Mouse (Mus musculus) ES-Bruce4 (cell line): ENCODE results near the gene Ckap5. TPM values are rescaled to one million over a fixed set of nuclear protein-coding genes. Genes with fewer than 3 reads are reported as not detected.

Source experiments
- H3K27ac ChIP-seq: 2 replicates; pipeline ENCODE4 v1.5.1; 2012; ENCODE audit warnings: low read length, inconsistent platforms; ENCODE audit not compliant: insufficient read depth
- H3K27me3 ChIP-seq: 2 replicates; pipeline ENCODE4 v1.6.1; 2012; ENCODE audit warnings: mild to moderate bottlenecking, low read length, inconsistent platforms; ENCODE audit not compliant: control insufficient read depth, poor library complexity, insufficient read depth, severe bottlenecking
- H3K36me3 ChIP-seq: 2 replicates; pipeline ENCODE4 v1.6.1; 2012; ENCODE audit warnings: inconsistent platforms, mild to moderate bottlenecking, low read length, moderate library complexity; ENCODE audit not compliant: control insufficient read depth, poor library complexity, insufficient read depth, severe bottlenecking
- H3K4me1 ChIP-seq: one replicate; pipeline ENCODE4 v1.8.1; 2011; ENCODE audit warnings: low read length; ENCODE audit not compliant: control insufficient read depth, insufficient read depth
- H3K4me3 ChIP-seq: 2 replicates; pipeline ENCODE4 v1.5.1; 2011; ENCODE audit warnings: low read depth, mild to moderate bottlenecking, low read length
- H3K9ac ChIP-seq: 2 replicates; pipeline ENCODE4 v1.6.1; 2012; ENCODE audit warnings: low read depth, mild to moderate bottlenecking, inconsistent platforms; ENCODE audit not compliant: poor library complexity, severe bottlenecking
- H3K9me3 ChIP-seq: replicated peaks from 2 replicates; pipeline ENCODE4 v1.6.1; 2012; ENCODE audit warnings: mild to moderate bottlenecking, low read length, inconsistent platforms; ENCODE audit not compliant: control insufficient read depth, poor library complexity, insufficient read depth, severe bottlenecking
- CTCF ChIP-seq: IDR thresholded peaks from one replicate; pipeline ENCODE4 v1.8.1; 2011; ENCODE audit warnings: low read depth, low read length
- EP300 ChIP-seq: IDR thresholded peaks from 2 replicates; pipeline ENCODE4 v1.6.1; 2011; ENCODE audit warnings: low read depth, low read length; ENCODE audit not compliant: insufficient read depth
- POLR2A ChIP-seq: IDR thresholded peaks from one replicate; pipeline ENCODE4 v1.8.1; 2011; ENCODE audit warnings: low read length; ENCODE audit not compliant: insufficient read depth
- polyA plus RNA-seq: library from polyadenylated mRNA; stranded (reverse); fragments of >200 nt; gene quantifications from 2 replicates; pipeline ENCODE4 v1.2.4, GENCODE M21; 2011; ENCODE audit warnings: low read depth; ENCODE audit not compliant: missing spikeins, insufficient read depth, insufficient read length

Gene Ckap5
- polyA plus RNA-seq, 1 experiment, result 218 TPM

DNA sequence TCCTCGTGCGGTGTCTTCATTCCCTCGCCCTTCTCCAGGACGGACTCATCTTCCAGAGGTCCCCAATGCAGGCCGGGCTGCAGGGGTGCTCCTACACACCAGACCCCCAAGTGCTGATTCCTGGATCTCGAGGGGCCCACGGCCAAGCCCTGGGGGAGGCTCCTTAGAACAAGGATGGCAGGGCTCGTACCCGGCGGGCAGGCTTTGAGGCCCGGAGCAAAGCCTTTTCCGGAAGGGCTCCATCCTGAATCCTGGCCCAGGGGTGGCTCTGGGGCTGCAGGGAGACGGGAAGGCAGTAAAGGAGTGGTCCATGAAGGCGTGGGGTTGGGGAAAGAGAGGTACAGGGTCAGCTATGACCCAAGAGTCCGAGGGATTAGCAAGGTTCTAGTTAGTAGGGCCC is 122.6 kb downstream of the Ckap5 start:
- TF ChIP-seq EP300, result no peak
- Histone ChIP-seq H3K27ac (no peak overlapping the region), H3K4me3 (peak overlapping the region; percentile 88), H3K4me1 (no peaks in the 10 kb centered on the region), H3K36me3 (peaks cover 18% of the 10 kb centered on the region), H3K9me3 (no peaks in the 10 kb centered on the region), H3K9ac (peak overlapping the region; percentile 93), H3K27me3 (no peaks in the 10 kb centered on the region)

DNA sequence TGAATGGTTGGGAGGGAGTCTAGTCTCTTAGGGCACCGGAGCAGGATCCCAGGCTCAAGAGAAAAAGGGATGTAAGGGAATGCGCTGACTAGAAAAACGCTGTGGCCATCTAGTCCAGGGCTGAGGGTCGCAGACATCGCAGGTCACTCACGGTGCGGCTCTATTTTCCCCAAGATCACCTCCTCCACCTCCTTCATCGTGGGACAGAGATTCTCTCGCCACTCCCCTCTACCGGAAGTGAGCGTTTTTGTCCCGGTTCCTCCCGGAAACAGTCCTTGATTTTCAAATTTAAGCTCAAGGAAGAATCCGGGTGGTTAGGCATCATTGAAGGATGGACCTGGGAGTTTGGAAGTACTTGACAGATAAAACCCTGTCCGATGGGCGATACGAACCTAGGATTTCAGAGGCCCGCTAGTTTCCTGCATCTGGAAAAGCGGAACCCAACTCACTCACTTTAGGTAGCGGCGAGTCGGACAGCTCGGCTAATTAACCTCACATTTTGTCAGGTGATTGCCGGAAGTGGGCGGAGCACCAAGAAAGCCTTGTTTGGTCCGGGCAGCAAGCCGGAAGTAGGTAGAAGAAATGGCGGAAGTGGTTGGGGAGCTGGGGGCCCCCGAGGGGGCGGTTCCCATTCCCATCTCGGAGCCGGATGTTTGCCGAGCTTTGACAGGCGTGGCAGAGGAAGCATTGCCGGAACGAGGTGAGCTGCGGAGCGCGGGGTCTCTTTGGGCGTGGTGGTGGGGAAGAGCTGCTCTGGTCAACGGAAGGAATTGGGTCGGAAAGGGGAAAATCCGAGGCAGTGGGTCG is 123.2 kb downstream of the Ckap5 start, which contains the start of the genes Zfp408 and Arhgap1:
TSS of gene Zfp408 (minus strand) at position 239 of the 807 bp plus-strand sequence.
TSS of gene Arhgap1 (plus strand) at position 308 of the 807 bp plus-strand sequence.
- no peak for TF ChIP-seq CTCF
- TF ChIP-seq EP300, result no peak
- peak; percentile 13 for TF ChIP-seq POLR2A
- H3K9me3 ChIP-seq, result no peaks in the 10 kb centered on the region
- H3K4me1 ChIP-seq, result no peaks in the 10 kb centered on the region
- peaks cover 18% of the 10 kb centered on the region for H3K36me3 ChIP-seq
- no peaks in the 10 kb centered on the region for H3K27me3 ChIP-seq
- peak within 1 kb of the TSS; percentile 49; the same call in 1 of the 2 replicates for H3K27ac ChIP-seq
- H3K9ac ChIP-seq, result peak within 1 kb of the TSS; percentile 93
- peak within 1 kb of the TSS; percentile 93 for H3K4me3 ChIP-seq

DNA sequence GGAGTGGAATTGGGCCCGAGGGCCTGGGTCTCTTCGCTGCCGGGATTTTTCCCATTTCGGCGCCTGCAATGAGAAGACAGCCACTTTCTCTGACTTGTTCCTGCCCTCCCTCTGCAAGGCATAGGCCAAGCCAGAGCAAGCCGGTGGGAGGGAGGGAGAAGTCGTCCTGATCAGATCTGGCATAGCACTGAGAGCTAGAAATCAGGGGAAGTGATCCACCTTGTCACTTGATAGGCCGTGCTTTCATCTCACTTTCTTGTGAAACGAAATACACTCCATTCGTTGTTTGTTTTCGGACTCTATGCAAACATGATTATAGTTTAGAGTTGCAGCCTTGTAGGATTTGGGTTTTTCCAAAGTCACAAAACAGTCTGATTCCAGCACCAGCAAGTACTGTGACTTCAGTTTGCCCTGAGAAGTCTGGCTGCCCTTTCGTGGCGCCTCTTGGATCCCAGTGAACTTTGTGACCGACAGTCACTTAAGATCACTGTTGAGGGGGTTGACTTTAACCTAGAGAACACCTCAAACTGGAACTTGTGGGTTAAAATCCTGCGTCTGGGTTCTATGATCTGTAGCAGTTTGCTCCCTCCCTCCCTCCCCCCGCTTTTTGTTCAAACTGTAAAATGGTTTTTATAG is 123.9 kb downstream of the Ckap5 start:
- Histone ChIP-seq H3K4me1 (no peaks in the 10 kb centered on the region), H3K27me3 (no peaks in the 10 kb centered on the region), H3K9ac (peak overlapping the region; percentile 36), H3K9me3 (no peaks in the 10 kb centered on the region), H3K4me3 (peak overlapping the region; percentile 93), H3K27ac (peak overlapping the region; percentile 49; the same call in 1 of the 2 replicates), H3K36me3 (peaks cover 14% of the 10 kb centered on the region)
- TF ChIP-seq POLR2A, result no peak
- no peak for TF ChIP-seq EP300
- TF ChIP-seq CTCF, result no peak

DNA sequence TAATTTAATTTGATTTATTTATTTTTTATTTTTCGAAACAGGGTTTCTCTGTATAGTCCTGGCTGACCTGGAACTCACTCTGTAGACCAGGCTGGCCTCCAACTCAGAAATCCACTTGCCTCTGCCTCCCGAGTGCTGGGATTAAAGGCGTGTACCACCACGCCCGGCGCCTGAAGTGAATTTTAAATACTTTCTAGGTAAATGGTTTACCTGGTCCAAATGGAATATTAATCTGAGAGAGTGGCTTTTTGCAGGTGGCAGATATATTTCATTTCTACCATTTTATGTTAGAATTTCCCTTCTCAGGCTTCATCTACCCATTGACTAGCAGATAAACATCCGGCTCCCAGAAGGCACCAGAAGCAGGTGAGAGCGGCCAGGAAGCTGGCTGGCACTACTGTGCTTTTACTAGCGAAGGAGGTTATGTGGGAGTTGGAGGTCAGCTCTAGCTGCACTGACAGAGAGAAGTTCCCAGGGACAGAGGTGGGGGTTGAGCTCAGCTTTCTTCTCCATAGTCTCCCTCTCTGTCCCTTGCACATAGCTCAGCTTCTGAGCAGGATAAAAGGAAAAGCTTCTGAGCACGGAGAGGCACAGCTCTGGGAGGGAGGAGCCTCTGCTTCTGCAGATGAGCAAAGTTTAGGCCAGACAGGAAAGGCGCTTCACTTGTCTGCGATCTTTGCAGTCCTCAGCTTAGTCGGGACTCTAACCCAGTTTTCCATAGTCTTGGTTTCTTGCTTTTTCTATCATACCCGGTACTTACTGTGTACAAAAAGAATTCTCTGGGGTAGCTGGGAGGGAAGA is 125.1 kb downstream of the Ckap5 start:
- TF ChIP-seq EP300 (no peak), CTCF (no peak), POLR2A (no peak)
- H3K27ac ChIP-seq, result no peak overlapping the region
- H3K4me3 ChIP-seq, result no peak overlapping the region
- H3K9me3 ChIP-seq, result no peaks in the 10 kb centered on the region
- H3K9ac ChIP-seq, result no peak overlapping the region
- H3K4me1 ChIP-seq, result no peaks in the 10 kb centered on the region
- H3K27me3 ChIP-seq, result no peaks in the 10 kb centered on the region
- peaks cover 8% of the 10 kb centered on the region for H3K36me3 ChIP-seq

DNA sequence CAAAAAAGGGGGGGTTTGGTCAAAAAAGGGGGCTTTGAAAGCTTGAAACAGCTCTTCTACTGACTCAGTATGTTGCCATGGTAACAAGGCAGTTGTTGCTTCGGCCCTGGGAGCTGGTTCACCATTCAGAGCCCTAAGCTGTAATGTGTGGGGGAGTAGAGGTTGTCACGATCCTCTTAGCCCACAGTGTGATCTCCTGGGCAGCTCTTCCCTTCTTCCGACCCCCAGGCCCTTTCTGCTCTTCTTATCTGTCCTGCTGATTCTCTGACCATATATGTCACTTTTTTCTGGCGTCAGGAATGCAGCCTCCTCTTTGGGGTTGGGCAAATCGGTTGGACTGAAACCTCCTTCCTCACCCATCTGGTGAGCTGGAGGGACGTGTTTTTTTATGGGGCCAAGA is 126.3 kb downstream of the Ckap5 start:
- no peaks in the 10 kb centered on the region for H3K27me3 ChIP-seq
- H3K9me3 ChIP-seq, result no peaks in the 10 kb centered on the region
- no peak overlapping the region for H3K4me3 ChIP-seq
- no peaks in the 10 kb centered on the region for H3K36me3 ChIP-seq
- no peak overlapping the region for H3K27ac ChIP-seq
- H3K4me1 ChIP-seq, result no peaks in the 10 kb centered on the region
- H3K9ac ChIP-seq, result no peak overlapping the region
- TF ChIP-seq POLR2A (no peak), CTCF (no peak), EP300 (no peak)

DNA sequence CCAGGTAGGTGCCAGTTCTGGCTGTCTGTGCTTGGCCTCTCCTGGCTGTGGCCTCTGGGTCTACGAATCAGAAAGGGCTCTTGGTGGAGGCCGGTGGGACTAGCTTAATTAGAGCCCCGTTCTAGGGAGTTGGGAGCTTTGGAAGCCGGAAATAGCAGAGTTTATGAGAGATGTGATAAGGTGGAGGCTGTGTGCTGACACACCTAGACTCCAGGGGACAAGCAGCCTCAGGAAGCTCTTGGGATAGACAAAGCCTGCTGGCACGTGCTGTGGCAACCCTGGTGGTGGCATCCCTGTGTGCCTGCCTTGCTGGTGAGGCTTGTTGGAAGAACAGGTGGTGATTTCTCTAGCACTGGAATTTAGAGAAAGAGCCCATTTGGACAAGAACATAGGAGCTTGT is 128.8 kb downstream of the Ckap5 start:
- H3K9ac ChIP-seq, result no peak overlapping the region
- H3K27ac ChIP-seq, result no peak overlapping the region
- no peaks in the 10 kb centered on the region for H3K4me1 ChIP-seq
- no peaks in the 10 kb centered on the region for H3K27me3 ChIP-seq
- no peak overlapping the region for H3K4me3 ChIP-seq
- no peaks in the 10 kb centered on the region for H3K9me3 ChIP-seq
- TF ChIP-seq EP300 (no peak), POLR2A (no peak), CTCF (no peak)
- H3K36me3 ChIP-seq, result no peaks in the 10 kb centered on the region
